Mouse (Mus musculus): Measurements from ENCODE around the gene Cnn1.

DNA sequence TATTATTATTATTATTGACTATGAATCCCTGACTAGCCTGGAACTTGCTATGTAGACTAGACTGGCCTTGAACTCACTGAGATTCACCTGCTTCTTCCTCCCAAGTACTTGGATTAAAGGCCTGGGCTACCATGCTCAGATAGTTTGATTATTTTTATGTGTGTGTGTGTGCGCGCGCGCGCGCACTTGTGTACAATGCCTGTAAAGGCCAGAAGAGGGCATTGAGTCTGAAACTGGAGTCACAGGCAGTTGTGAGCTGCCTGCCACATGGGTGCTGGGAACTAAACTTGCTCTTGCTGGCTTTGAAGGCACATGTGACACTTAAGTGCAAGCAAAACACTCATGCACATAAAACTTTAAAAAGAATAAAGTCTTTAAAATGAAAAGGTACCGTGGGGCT lies 9.7 kb upstream of the Cnn1 start:
- TF ChIP-seq MYC (IDR thresholded peaks at IDR 0.05; ENCODE audit: low read depth, low read length): no peak
- no peak for TF ChIP-seq JUND (conservative IDR thresholded peaks at IDR 0.05; ENCODE audit: low read depth, low read length)
- TF ChIP-seq CTCF (conservative IDR thresholded peaks at IDR 0.05 in 1 of 2, IDR thresholded peaks at IDR 0.05 in 1 of 2; ENCODE audit: low read depth in 2 of 2, low read length in 2 of 2): no peak

Data from CH12.LX (cell line).